Mouse (Mus musculus): Measurements from ENCODE around the gene Pex1. TPM values are rescaled to one million over a fixed set of nuclear protein-coding genes. Genes with fewer than 3 reads are reported as not detected.

Gene Pex1
- polyA plus RNA-seq, 1 experiment from 2014 or later = 10.9 TPM

- no peak overlapping the region for H3K27ac ChIP-seq (ENCODE audit: low read length)
- H3K4me3 ChIP-seq (ENCODE audit: low read depth, low read length) = no peak overlapping the region
- H3K4me1 ChIP-seq (ENCODE audit: insufficient read depth, low read depth, low read length) = no peaks in the 10 kb centered on the region
- no peaks in the 10 kb centered on the region for H3K27me3 ChIP-seq (replicated peaks; ENCODE audit: insufficient read depth, low read length)
- H3K9me3 ChIP-seq (ENCODE audit: low read length) = no peaks in the 10 kb centered on the region
- DNase-seq (ENCODE audit: low spot score) = no peak
- no peak overlapping the region for H3K9ac ChIP-seq (replicated peaks; ENCODE audit: low read depth)
- no peak for ATAC-seq
- H3K36me3 ChIP-seq (ENCODE audit: insufficient read depth, low read length) = 0 out of 2 replicates have a peak, but pooled peaks cover 3% of the 10 kb centered on the region
- no peak for TF ChIP-seq CTCF (IDR thresholded peaks at IDR 0.05)
- TF ChIP-seq EP300 (IDR thresholded peaks at IDR 0.05) = no peak
- WGBS = 81% methylated on average over 6 of the region's 6 CpGs
- no peak overlapping the region for H3K4me2 ChIP-seq (replicated peaks; ENCODE audit: low read depth, low read length)
Measured at GRCm38 (mm10) chr5:3645326-3645725, 49.5 kb downstream of the Pex1 start.

GRCm38 (mm10) chr5:3646539-3646938 lies 50.7 kb downstream of the Pex1 start:
- Histone ChIP-seq H3K9ac (replicated peaks; ENCODE audit: low read depth) (peak overlapping the region; percentile 32; the same call in 1 of the 2 replicates), H3K27ac (ENCODE audit: low read length) (peak overlapping the region; percentile 93), H3K4me1 (ENCODE audit: insufficient read depth, low read depth, low read length) (no peaks in the 10 kb centered on the region), H3K9me3 (ENCODE audit: low read length) (no peaks in the 10 kb centered on the region), H3K4me2 (replicated peaks; ENCODE audit: low read depth, low read length) (peak overlapping the region; percentile 66), H3K36me3 (ENCODE audit: insufficient read depth, low read length) (no peaks in the 10 kb centered on the region), H3K4me3 (ENCODE audit: low read depth, low read length) (peak overlapping the region; percentile 96), H3K27me3 (replicated peaks; ENCODE audit: insufficient read depth, low read length) (no peaks in the 10 kb centered on the region)
- DNase-seq (ENCODE audit: low spot score) (no peak), ATAC-seq (no peak)
- WGBS = 12% methylated on average over 6 of the region's 6 CpGs
- TF ChIP-seq EP300 (IDR thresholded peaks at IDR 0.05) (no peak), CTCF (IDR thresholded peaks at IDR 0.05) (no peak)

GRCm38 (mm10) chr5:3646991-3647707 lies 51.3 kb downstream of the Pex1 start:
- peak overlapping the region; percentile 82 for H3K9ac ChIP-seq (replicated peaks; ENCODE audit: low read depth)
- WGBS = under 1% methylated on average over 34 of the region's 60 CpGs
- H3K4me3 ChIP-seq (ENCODE audit: low read depth, low read length) = peak overlapping the region; percentile 96
- no peaks in the 10 kb centered on the region for H3K4me1 ChIP-seq (ENCODE audit: insufficient read depth, low read depth, low read length)
- peak overlapping the region; percentile 93 for H3K27ac ChIP-seq (ENCODE audit: low read length)
- no peaks in the 10 kb centered on the region for H3K9me3 ChIP-seq (ENCODE audit: low read length)
- TF ChIP-seq EP300 (IDR thresholded peaks at IDR 0.05) (no peak), CTCF (IDR thresholded peaks at IDR 0.05) (peak; percentile 74)
- H3K4me2 ChIP-seq (replicated peaks; ENCODE audit: low read depth, low read length) = peak overlapping the region; percentile 66
- no peaks in the 10 kb centered on the region for H3K27me3 ChIP-seq (replicated peaks; ENCODE audit: insufficient read depth, low read length)
- ATAC-seq (peak; percentile 45), DNase-seq (ENCODE audit: low spot score) (peak; percentile 82)
- H3K36me3 ChIP-seq (ENCODE audit: insufficient read depth, low read length) = no peaks in the 10 kb centered on the region

GRCm38 (mm10) chr5:3647708-3648121 lies 51.8 kb downstream of the Pex1 start:
- peak overlapping the region; percentile 82 for H3K9ac ChIP-seq (replicated peaks; ENCODE audit: low read depth)
- peak overlapping the region; percentile 93 for H3K27ac ChIP-seq (ENCODE audit: low read length)
- no peak for TF ChIP-seq EP300 (IDR thresholded peaks at IDR 0.05)
- TF ChIP-seq CTCF (IDR thresholded peaks at IDR 0.05) = no peak; the same call in 1 of the 2 replicates
- H3K36me3 ChIP-seq (ENCODE audit: insufficient read depth, low read length) = no peaks in the 10 kb centered on the region
- peak; percentile 98 for ATAC-seq
- peak overlapping the region; percentile 66 for H3K4me2 ChIP-seq (replicated peaks; ENCODE audit: low read depth, low read length)
- no peaks in the 10 kb centered on the region for H3K27me3 ChIP-seq (replicated peaks; ENCODE audit: insufficient read depth, low read length)
- DNase-seq (ENCODE audit: low spot score) = peak; percentile 96
- WGBS = 1% methylated on average over 12 of the region's 46 CpGs
- H3K4me3 ChIP-seq (ENCODE audit: low read depth, low read length) = peak overlapping the region; percentile 96
- no peaks in the 10 kb centered on the region for H3K4me1 ChIP-seq (ENCODE audit: insufficient read depth, low read depth, low read length)
- H3K9me3 ChIP-seq (ENCODE audit: low read length) = no peaks in the 10 kb centered on the region

- H3K27ac ChIP-seq (ENCODE audit: low read length) = no peak overlapping the region
- DNase-seq (ENCODE audit: low spot score) = no peak
- no peaks in the 10 kb centered on the region for H3K27me3 ChIP-seq (replicated peaks; ENCODE audit: insufficient read depth, low read length)
- H3K36me3 ChIP-seq (ENCODE audit: insufficient read depth, low read length) = no peaks in the 10 kb centered on the region
- no peak overlapping the region for H3K9ac ChIP-seq (replicated peaks; ENCODE audit: low read depth)
- no peaks in the 10 kb centered on the region for H3K9me3 ChIP-seq (ENCODE audit: low read length)
- H3K4me1 ChIP-seq (ENCODE audit: insufficient read depth, low read depth, low read length) = no peaks in the 10 kb centered on the region
- 39% methylated on average over 4 of the region's 4 CpGs for WGBS
- H3K4me3 ChIP-seq (ENCODE audit: low read depth, low read length) = no peak overlapping the region; the same call in 1 of the 2 replicates
- H3K4me2 ChIP-seq (replicated peaks; ENCODE audit: low read depth, low read length) = peak overlapping the region; percentile 66
- TF ChIP-seq EP300 (IDR thresholded peaks at IDR 0.05) (no peak), CTCF (IDR thresholded peaks at IDR 0.05) (no peak)
- ATAC-seq = no peak
Measured at GRCm38 (mm10) chr5:3648206-3648848, 52.5 kb downstream of the Pex1 start.

- WGBS = 73% methylated on average over 4 of the region's 4 CpGs
- Histone ChIP-seq H3K4me2 (replicated peaks; ENCODE audit: low read depth, low read length) (no peak overlapping the region), H3K4me3 (ENCODE audit: low read depth, low read length) (no peak overlapping the region), H3K9ac (replicated peaks; ENCODE audit: low read depth) (no peak overlapping the region), H3K27me3 (replicated peaks; ENCODE audit: insufficient read depth, low read length) (no peaks in the 10 kb centered on the region), H3K4me1 (ENCODE audit: insufficient read depth, low read depth, low read length) (no peaks in the 10 kb centered on the region), H3K36me3 (ENCODE audit: insufficient read depth, low read length) (no peaks in the 10 kb centered on the region), H3K27ac (ENCODE audit: low read length) (no peak overlapping the region), H3K9me3 (ENCODE audit: low read length) (no peaks in the 10 kb centered on the region)
- no peak for DNase-seq (ENCODE audit: low spot score)
- ATAC-seq = no peak
- TF ChIP-seq CTCF (IDR thresholded peaks at IDR 0.05) (no peak), EP300 (IDR thresholded peaks at IDR 0.05) (no peak)
Measured at GRCm38 (mm10) chr5:3648849-3649210, 53.0 kb downstream of the Pex1 start.
